Mouse (Mus musculus) induced T-regulatory cell, adult 2 months (primary cell): ENCODE results near the gene Chrm5.
A peak's percentile ranks its signal among the peaks of the same experiment; 100 is the strongest.

Experiments used
- DNase-seq: peaks from one replicate; pipeline ENCODE4 v3.0.0-alpha.2; 2012; ENCODE audit warnings: low read depth

Chrm5 gene

DNA sequence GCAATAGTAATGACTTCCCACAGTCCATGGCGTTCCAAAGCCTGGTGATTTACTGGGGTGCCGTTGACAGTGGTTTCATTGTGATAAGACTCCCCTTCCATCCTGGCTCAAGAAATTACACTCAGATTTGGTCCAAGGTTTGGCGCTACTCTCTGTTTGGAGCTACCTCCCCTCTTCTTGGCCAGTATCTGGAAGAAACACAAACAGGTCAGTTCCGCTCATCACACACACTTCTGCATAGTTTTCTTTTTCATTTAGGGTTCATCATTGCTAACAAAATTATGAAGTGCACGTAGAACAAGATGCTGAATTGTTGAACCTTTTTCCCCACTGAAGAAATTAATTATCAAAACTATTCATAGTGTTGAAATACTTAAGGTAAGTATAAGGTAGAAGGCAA, at the start of gene Chrm5:
Gene Chrm5, minus strand, starts transcription at position 101 of the 400 bp plus-strand sequence.
- DNase-seq: no peak

DNA sequence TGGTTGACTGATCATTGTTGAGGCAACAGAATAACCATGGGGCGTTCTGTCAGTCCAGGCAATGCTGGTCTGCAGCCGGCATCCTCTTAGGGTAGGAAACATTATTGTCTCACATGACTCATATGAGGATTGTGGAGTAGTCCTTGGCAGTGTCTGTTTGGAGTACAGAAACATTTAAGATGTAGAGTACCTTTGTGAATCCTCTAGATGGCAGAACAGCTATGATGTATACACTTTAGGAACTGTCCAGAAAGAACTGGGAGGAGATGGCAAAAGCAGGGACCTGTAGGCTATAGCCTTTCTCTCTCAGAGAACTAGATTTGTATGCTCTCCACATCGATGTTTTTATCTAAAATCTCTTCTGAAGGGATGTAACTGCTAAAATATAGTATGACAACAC, 46.4 kb upstream of the Chrm5 start:
- no peak for DNase-seq

DNA sequence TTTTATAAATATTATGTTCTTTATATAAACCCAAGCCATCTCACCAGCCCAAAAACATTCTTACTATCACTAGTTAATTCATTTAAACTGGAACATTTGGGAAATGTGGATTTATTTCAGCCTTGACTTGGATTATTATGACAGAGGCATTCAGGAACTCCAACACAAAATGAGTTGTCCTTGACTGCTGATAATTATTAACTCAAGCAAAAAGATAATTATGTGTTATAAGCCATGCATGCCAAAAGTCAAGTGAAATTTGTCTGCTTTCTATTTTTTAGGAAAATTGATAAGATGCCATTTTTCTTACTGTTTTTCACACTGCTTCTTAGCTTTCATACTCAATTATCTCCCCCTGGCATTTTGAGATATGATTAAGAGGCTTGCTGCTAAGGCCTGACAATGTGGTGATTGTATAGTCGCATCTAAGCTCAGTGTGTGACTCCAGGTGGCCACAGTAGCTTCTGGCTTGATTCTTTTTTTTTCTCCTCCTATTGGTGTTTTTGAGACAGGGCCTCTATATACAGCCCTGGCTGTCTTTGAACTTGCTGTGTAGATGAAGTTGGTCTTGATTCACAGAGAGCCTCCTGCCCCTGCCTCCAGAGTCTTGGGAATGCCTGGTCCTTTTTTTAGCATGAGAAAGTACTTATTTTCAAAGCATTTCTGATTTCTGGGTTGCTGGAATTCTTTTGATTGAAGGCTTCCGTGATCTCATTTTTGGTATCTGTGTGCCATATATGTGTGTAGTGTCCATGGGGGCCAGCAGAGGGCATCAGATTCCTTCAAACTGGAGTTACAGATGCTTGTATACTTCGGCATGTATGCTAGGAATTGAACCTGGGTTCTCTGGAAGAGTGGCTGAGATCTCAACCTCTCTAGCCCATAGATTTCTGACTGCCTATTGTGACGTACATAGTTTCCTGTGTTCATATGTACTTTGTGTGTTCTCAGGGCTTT, 40.2 kb upstream of the Chrm5 start:
- DNase-seq: peak; percentile 23

DNA sequence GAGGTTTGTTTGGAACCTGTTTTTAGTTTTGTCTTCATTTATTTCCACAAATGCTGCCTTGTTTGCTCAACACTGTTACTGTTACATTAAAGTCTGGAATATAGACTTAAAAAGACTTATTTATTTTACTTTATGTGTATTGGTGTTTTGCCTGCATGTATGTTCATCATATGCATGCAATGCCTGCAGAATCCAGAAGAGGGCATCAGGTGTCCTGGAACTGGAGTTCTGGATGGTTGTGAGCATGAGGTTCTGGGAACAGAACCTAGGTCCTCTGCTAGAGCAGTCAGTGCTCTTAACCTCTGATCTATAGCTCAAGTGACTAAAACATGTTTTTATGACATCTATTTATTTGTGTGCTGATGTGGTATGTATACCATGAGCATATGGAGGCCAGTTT, 38.0 kb upstream of the Chrm5 start:
- DNase-seq: peak; percentile 35

DNA sequence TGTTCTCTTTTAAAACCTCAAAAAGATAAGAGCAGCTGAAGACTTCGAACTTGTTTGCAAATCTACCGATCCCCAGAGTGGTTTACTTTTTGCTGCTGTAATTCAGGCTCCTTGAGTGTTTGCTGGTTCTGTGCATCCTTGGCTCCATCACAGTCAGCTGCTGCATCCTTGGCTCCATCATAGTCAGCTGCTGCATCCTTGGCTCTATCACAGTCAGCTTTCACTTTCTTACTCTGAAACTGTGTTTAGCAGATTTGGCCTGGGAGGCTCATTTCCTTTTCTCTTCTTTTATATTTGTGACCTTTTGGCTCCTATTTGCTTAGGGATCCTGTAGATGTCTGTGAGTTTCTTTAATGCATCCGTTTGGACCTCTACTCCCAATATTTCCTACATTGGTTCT, 36.6 kb upstream of the Chrm5 start:
- peak; percentile 66 for DNase-seq

GRCm38 (mm10) chr2:112516728-112517127, 36.2 kb upstream of the Chrm5 start:
- peak; percentile 32 for DNase-seq

DNA sequence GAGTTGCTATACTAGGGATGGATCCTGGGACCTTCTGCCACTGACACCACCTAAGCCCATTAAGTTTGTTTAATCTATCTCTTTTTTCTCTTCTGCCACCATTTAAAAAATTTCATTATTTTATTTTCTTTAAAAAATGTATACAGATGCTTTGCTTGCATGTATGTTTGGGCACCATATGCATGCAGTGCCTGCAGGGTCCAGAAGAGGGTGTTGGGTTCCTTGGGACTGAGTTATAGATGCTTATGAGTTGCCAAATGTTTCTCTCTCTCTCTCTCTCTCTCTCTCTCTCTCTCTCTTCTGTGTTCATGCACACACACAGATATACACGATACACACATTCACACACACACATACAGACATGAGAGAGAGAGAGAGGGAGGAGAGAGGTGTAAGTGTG, 32.5 kb upstream of the Chrm5 start:
- DNase-seq: peak; percentile 58

DNA sequence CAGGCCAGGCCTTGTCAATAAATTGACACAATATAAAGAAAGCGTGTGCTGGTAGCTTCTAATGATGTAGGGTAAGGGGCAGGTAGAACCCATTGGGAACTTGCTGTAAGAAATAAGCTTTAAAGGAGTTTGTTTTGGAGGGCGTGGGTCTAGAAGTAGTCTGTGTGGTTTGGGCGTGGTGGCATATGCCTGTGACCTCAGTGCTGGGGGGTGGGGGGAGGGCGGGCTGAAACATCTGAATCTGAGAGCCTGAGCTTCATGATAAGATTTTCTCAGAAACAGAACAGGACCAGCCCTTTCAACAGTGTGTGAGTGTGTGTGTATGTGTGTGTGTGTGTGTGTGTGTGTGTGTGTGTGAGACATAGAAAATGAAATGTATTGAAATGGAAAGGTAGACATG, 29.6 kb upstream of the Chrm5 start:
- DNase-seq: peak; percentile 90

DNA sequence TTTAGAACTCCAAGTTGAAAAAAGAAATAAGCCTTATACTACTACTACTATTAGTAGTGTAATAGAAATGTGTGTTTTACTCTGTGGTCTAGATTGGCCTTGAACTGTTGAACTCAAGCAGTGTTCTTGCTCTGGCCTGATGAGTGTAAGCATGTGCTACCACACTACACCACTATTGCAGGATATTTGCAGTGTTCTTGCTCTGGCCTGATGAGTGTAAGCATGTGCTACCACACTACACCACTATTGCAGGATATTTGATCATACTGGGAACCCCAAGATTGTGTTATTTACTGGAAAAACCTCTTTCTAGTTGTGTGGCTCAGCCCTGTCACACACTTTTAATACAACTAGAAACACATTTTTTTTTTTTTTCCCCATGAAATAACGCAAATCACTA, 26.9 kb upstream of the Chrm5 start:
- DNase-seq: peak; percentile 49

- peak; percentile 49 for DNase-seq
Measured at GRCm38 (mm10) chr2:112506841-112507435, 26.4 kb upstream of the Chrm5 start.

- no peak for DNase-seq
Measured at GRCm38 (mm10) chr2:112503978-112504377, 23.4 kb upstream of the Chrm5 start.

DNA sequence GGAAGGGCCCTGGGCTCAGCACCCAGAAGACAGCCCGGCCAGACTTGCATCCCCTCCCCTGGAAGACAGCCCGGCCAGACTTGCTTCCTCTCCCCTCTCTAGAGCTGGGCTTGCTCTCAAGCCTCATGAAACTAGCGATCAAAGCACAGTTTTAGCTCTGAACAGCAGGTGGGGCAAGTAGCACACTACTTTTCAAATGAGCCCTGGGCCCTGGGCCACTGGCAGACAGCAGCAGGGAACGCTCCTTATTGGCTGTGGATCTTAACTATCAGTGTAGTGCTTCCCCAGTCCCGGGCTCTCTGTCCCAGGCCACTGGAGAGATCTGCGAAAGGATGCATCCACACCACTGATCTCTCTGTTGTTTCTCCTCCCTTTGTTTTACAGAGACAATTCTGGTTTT, 20.6 kb upstream of the Chrm5 start:
- peak; percentile 89 for DNase-seq

- no peak for DNase-seq
Measured at GRCm38 (mm10) chr2:112497851-112498250, 17.3 kb upstream of the Chrm5 start.

- DNase-seq: no peak
Measured at GRCm38 (mm10) chr2:112493539-112494260, 13.1 kb upstream of the Chrm5 start.

DNA sequence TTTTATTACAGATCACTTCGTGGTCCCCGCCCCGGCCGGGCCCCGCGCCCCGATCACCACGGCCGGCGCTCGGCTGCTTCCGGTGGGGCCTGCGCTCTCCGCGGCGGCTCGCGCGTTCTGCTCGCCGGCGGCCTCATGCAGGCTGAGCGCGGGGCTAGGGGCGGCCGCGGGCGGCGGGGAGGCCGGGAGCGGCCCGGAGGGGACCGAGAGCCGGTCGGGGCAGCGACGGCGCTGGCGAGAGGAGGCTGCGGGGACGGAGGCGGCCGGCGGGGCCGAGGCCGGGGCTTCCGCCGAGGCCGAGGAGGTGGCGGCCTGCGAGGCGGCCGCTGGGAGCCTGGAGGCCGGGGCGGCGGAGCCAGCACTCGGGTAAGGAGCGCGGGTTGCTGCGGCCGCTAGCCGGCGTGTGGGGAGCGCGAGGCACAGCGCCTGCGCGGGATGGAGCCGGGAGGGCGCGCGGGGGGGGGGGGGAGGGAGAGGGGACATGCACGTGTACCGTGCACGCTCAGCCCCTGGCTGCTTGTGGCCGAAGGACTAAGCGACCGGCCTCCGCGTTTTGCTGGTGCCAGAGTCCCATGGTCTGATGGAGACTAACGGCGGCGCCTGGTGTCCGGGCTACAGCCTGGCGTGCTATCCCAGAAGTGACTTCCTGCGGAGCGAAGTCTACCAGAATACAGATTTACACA, 12.4 kb upstream of the Chrm5 start, which contains the start of gene Aven:
Gene Aven, plus strand, starts transcription at position 109 of the 683 bp plus-strand sequence.
- peak; percentile 81 for DNase-seq

- peak; percentile 74 for DNase-seq
Measured at GRCm38 (mm10) chr2:112492431-112492855, 11.9 kb upstream of the Chrm5 start.

- peak; percentile 25 for DNase-seq
Measured at GRCm38 (mm10) chr2:112491629-112492028, 11.1 kb upstream of the Chrm5 start.

GRCm38 (mm10) chr2:112490483-112491196, 10.1 kb upstream of the Chrm5 start:
- DNase-seq: no peak

GRCm38 (mm10) chr2:112484886-112485285, 4.3 kb upstream of the Chrm5 start:
- DNase-seq: no peak

- no peak for DNase-seq
Measured at GRCm38 (mm10) chr2:112483334-112483651, 2.7 kb upstream of the Chrm5 start.

DNA sequence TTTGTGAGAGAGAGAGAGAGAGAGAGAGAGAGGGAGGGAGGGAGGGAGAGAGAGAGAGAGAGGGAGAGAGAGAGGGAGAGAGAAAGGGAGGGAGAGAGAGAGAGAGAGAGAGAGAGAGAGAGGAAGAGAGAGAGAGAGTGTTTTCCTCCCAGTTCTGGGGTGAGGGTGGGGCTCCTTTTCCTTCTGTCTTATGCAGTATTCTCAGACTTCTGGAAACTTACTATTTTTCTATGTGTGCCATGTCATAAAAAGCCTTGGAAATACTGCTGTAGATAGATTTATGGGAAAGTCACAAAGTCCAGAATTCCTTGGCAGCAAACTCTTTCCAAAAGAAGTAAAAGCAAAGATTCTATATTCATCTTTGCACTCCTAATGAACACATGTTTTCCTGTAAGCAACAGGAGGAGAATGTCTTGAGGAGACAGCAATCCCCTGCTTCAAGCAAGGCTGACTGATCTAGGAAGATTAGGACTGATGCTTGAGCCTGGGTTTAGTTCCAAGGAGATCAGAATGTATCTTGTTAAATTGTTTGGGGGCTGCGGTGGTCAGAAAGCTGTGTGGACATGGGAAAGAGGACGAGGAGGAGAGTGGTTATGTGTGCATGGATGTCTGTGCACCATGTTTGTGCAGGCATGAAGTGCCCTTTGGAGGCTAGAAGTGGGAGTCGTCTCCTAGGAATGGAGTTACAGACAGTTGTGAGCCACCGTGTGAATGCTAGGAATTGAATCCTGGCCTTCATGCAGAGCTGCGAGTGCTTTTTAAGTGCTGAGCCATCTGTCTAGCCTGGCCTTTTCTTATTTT, 2.2 kb upstream of the Chrm5 start:
- DNase-seq: no peak
